Mouse (Mus musculus) forebrain, embryonic 16.5 days (tissue): Measurements from ENCODE around the gene Set. TPM values are rescaled to one million over a fixed set of nuclear protein-coding genes. Genes with fewer than 3 reads are reported as not detected.

ENCODE experiments used
- ATAC-seq: fragments of 200-750 bp; cut with Nextera tagmentation; 2 replicates; pipeline ENCODE4 v1.8.0; 2017; ENCODE audit warnings: mild to moderate bottlenecking, moderate library complexity
- H3K27ac ChIP-seq: fragments of 300-500 bp; sonication (generic); 2 replicates; pipeline ENCODE4 v1.5.1; 2014; ENCODE audit warnings: low read length, control low read depth
- H3K27me3 ChIP-seq: fragments of 300-500 bp; sonication (generic); replicated peaks from 2 replicates; pipeline ENCODE4 v1.6.1; 2014; ENCODE audit warnings: low read length; ENCODE audit not compliant: control insufficient read depth, insufficient read depth
- H3K36me3 ChIP-seq: fragments of 300-500 bp; sonication (generic); 2 replicates; pipeline ENCODE4 v1.6.1; 2014; ENCODE audit not compliant: control insufficient read depth, insufficient read depth
- H3K4me1 ChIP-seq: fragments of 300-500 bp; sonication (generic); replicated peaks from 2 replicates; pipeline ENCODE4 v1.6.1; 2014; ENCODE audit warnings: low read length; ENCODE audit not compliant: control insufficient read depth, insufficient read depth
- H3K4me2 ChIP-seq: fragments of 300-500 bp; sonication (generic); 2 replicates; pipeline ENCODE4 v1.6.1; 2014; ENCODE audit warnings: mild to moderate bottlenecking, low read length, control low read depth
- H3K4me3 ChIP-seq: fragments of 300-500 bp; sonication (generic); replicated peaks from 2 replicates; pipeline ENCODE4 v1.5.1; 2014; ENCODE audit warnings: mild to moderate bottlenecking, low read length, control low read depth
- H3K9ac ChIP-seq: fragments of 300-500 bp; sonication (generic); replicated peaks from 2 replicates; pipeline ENCODE4 v1.6.1; 2014; ENCODE audit warnings: low read depth, low read length, control low read depth
- H3K9me3 ChIP-seq: fragments of 300-500 bp; sonication (generic); 2 replicates; pipeline ENCODE4 v1.6.1; 2016; ENCODE audit warnings: low read length; ENCODE audit not compliant: control insufficient read depth
- WGBS: fragments of 180-500 bp; shearing (Covaris S2); extraction: QIAGEN DNeasy Blood & Tissue Kit; methylation state at CpG from one replicate; pipeline ENCODE4 v1.1.7; 2014; 5-methylcytosine and 5-hydroxymethylcytosine counted together
- polyA plus RNA-seq: library from polyadenylated mRNA; unstranded; fragments of >200 nt; fragmentation: Nextera tagmentation; extraction: Ambion mirVana; gene quantifications from 2 replicates; pipeline ENCODE4 v1.2.1, GENCODE M21; 2015

Set gene
- polyA plus RNA-seq, 1 experiment from 2014 or later: 407 TPM

DNA sequence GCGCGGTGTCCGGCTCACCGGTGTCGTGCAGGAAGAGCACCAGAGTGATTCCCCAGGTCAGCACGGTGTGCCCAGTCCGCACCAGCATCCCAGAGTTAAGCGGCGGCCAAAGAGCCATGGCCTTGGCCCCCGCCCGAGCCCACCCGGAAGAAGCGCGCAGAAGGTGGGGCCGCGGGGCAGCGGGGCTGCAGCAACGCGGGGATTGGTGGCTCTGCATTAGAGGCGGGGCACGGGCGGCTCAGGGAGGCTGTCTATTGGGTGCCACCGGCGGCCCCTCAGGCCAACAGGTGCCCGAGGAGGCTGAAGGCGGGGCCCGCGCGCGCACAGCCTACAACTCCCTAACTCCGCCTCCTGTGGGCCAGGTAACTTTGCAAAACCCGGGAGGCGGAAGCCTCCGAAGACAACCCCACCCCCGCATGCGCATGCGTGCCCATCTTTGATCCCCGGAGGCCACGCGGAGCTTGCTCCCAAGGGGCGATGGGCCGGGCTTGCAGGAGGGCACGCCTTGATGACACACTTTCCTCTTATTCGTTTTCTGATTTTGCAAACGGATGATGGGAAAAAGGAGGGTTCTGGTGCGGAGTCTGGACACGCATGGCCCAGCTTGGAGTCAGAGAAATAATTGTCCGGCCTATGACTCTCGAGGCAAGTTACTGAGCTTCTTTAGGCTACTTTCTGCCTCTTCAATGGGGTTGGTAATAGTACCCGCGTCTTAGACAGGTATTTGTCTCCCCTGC is 36.5 kb downstream of the Set start, which contains the start of gene Zdhhc12:
Zdhhc12 (minus strand) TSS at position 178 of the 737 bp plus-strand sequence.
- ATAC-seq: peak; percentile 97
- Histone ChIP-seq H3K9me3 (no peaks in the 10 kb centered on the region), H3K27ac (peak within 1 kb of the TSS; percentile 41), H3K9ac (peak within 1 kb of the TSS; percentile 67), H3K4me2 (peak within 1 kb of the TSS; percentile 97), H3K27me3 (no peaks in the 10 kb centered on the region), H3K4me1 (peaks cover 19% of the 10 kb centered on the region), H3K4me3 (peak within 1 kb of the TSS; percentile 70), H3K36me3 (no peaks in the 10 kb centered on the region)
- whole genome bisulfite sequencing: under 1% methylated on average over 51 of the region's 51 CpGs

DNA sequence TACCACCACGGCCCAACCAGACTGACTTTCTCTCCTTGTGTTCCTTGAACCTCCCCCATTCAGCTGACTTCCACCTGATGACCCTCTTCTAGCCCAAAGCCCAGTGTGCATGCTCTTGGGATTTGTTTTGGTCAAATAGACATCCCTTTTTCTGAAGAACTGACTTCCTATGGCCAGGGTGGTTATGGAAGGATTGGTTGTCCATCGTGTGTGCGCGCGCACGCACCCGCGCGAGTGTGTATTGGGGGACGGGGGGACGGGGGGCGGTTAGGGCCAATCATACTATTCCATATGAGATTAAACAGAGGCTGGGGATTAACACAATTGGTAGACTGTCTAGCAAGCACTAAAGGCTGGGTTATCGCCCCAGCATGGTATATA is 37.0 kb downstream of the Set start:
- H3K4me1 ChIP-seq: peaks cover 19% of the 10 kb centered on the region
- H3K27ac ChIP-seq: peak overlapping the region; percentile 25
- no peaks in the 10 kb centered on the region for H3K27me3 ChIP-seq
- H3K9me3 ChIP-seq: no peaks in the 10 kb centered on the region
- peak overlapping the region; percentile 67 for H3K9ac ChIP-seq
- H3K36me3 ChIP-seq: peaks cover 2% of the 10 kb centered on the region; the same call in 1 of the 2 replicates
- H3K4me2 ChIP-seq: peak overlapping the region; percentile 97
- 2% methylated on average over 13 of the region's 13 CpGs for WGBS
- no peak for ATAC-seq
- H3K4me3 ChIP-seq: peak overlapping the region; percentile 70

DNA sequence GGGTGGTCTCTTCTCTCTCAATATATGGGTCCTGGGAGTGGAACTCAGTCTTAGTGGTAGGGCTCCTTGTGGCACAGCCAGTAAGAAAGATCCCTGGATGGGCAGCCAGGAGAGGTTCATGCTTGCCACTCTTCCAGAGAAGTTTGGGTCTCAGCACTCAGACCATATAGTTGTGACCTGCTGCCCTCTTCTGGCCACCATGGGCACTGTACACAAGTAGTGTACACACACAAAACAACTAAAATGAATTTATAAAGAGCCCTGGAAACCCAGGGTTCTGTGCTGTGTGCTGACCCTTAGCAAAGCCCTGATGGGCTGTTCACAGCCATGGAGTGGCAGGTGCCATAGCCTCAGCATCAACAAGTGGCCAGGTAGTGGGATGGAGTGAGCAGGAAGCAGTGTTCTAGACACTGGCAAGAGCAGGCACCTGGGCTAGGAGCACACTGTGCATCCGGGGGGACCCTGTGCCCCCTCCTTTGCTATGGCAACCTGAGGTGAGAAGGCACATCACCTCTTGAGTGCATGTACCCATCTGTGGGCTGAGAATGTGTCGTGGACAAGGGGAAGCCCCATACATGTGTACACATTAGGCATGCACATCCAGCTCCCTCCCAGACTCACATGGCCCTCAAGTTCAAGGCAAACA is 38.8 kb downstream of the Set start:
- WGBS: 85% methylated on average over 2 of the region's 2 CpGs
- Histone ChIP-seq H3K9me3 (no peaks in the 10 kb centered on the region), H3K9ac (no peak overlapping the region), H3K4me3 (no peak overlapping the region), H3K27ac (no peak overlapping the region), H3K4me2 (no peak overlapping the region), H3K36me3 (peaks cover 11% of the 10 kb centered on the region), H3K4me1 (peaks cover 19% of the 10 kb centered on the region), H3K27me3 (no peaks in the 10 kb centered on the region)
- ATAC-seq: no peak

DNA sequence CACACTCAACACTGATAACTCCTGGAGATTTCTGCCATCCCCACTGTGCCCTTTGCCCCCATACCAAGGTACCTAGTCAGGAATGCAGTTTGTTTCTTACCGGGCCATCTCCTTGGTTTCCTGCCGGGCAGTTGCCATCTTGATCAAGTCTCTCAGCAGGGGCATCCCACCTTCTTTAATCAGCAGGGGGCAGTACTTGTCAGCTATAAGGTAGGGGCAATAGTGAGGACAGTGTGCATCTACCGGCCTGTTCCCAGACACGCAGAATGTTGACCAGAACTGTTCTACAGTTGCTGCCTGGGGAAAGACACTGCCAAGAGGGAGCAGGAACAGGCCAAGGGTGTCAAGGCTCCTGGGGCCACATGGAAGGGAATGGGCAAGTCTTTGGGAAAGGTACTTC is 43.0 kb downstream of the Set start:
- H3K4me3 ChIP-seq: no peak overlapping the region
- no peak for ATAC-seq
- no peaks in the 10 kb centered on the region for H3K27me3 ChIP-seq
- no peak overlapping the region for H3K4me2 ChIP-seq
- 78% methylated on average over 4 of the region's 4 CpGs for WGBS
- no peak overlapping the region for H3K27ac ChIP-seq
- no peak overlapping the region for H3K9ac ChIP-seq
- no peaks in the 10 kb centered on the region; the same call in 1 of the 2 replicates for H3K4me1 ChIP-seq
- H3K9me3 ChIP-seq: no peaks in the 10 kb centered on the region
- H3K36me3 ChIP-seq: peaks cover 33% of the 10 kb centered on the region

GRCm38 (mm10) chr2:30106364-30106763 is 49.2 kb downstream of the Set start:
- Histone ChIP-seq H3K27me3 (no peaks in the 10 kb centered on the region), H3K9me3 (no peaks in the 10 kb centered on the region), H3K4me3 (no peak overlapping the region), H3K36me3 (peaks cover 30% of the 10 kb centered on the region), H3K27ac (no peak overlapping the region), H3K4me1 (no peaks in the 10 kb centered on the region), H3K4me2 (no peak overlapping the region), H3K9ac (no peak overlapping the region)
- no peak for ATAC-seq

- H3K9ac ChIP-seq: no peak overlapping the region
- H3K9me3 ChIP-seq: no peaks in the 10 kb centered on the region
- H3K4me1 ChIP-seq: no peaks in the 10 kb centered on the region
- H3K4me3 ChIP-seq: no peak overlapping the region
- H3K36me3 ChIP-seq: peaks cover 28% of the 10 kb centered on the region
- 98% methylated on average over 5 of the region's 5 CpGs for WGBS
- no peak for ATAC-seq
- H3K27me3 ChIP-seq: no peaks in the 10 kb centered on the region
- H3K4me2 ChIP-seq: no peak overlapping the region
- no peak overlapping the region for H3K27ac ChIP-seq
These were observed 50.5 kb downstream of the Set start for GRCm38 (mm10) chr2:30107646-30108045.

DNA sequence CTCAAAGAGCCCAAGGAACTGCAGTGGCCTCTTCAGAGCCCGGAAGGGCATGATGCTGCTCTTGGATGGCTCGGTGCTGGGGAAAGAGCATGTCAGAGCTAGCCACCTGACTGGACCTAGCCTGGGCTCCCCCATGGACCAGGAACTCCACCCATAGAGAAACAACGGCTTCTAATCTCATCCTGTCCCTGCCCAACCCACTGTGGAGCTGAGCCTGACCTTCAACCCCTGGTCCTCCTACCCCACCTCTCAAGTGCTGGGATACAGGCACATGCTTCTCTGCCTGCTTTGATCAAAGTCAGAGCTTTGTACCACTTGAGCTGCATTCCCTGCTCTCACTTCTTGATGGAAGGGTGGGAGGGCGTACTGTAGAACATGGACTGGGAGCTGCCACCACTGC is 51.1 kb downstream of the Set start:
- no peak overlapping the region for H3K27ac ChIP-seq
- no peaks in the 10 kb centered on the region for H3K4me1 ChIP-seq
- H3K36me3 ChIP-seq: peaks cover 26% of the 10 kb centered on the region
- no peak overlapping the region for H3K4me2 ChIP-seq
- H3K4me3 ChIP-seq: no peak overlapping the region
- no peaks in the 10 kb centered on the region for H3K9me3 ChIP-seq
- H3K9ac ChIP-seq: no peak overlapping the region
- WGBS: 94% methylated on average over 4 of the region's 4 CpGs
- ATAC-seq: no peak
- no peaks in the 10 kb centered on the region for H3K27me3 ChIP-seq

GRCm38 (mm10) chr2:30111500-30111899 is 54.3 kb downstream of the Set start:
- no peak overlapping the region for H3K4me3 ChIP-seq
- no peak for ATAC-seq
- no peak overlapping the region for H3K9ac ChIP-seq
- H3K4me2 ChIP-seq: no peak overlapping the region
- peaks cover 17% of the 10 kb centered on the region for H3K36me3 ChIP-seq
- no peak overlapping the region for H3K27ac ChIP-seq
- H3K27me3 ChIP-seq: no peaks in the 10 kb centered on the region
- no peaks in the 10 kb centered on the region for H3K9me3 ChIP-seq
- H3K4me1 ChIP-seq: no peaks in the 10 kb centered on the region
- 92% methylated on average over 2 of the region's 2 CpGs for WGBS

DNA sequence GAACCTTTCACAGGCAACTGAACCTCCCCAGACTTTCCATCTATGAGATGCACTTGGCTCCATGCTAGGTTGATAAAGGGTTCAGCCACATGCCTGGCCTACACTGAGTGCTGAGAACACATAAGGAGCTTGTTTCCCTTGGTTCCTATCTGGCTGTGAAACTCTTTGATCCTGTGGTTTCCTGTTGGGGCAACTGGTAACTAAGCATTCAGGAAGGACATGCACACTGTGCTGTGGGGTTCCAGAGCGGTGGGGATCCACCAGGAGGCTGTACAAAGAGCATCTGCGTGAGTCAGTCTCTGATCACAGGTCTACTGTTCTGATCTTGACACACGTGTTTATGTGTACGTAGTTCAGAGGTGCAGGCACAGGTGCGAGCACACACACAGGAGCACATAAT is 55.4 kb downstream of the Set start:
- Histone ChIP-seq H3K9me3 (no peaks in the 10 kb centered on the region), H3K9ac (no peak overlapping the region), H3K4me3 (no peak overlapping the region), H3K27ac (no peak overlapping the region), H3K36me3 (peaks cover 17% of the 10 kb centered on the region), H3K4me1 (no peaks in the 10 kb centered on the region), H3K4me2 (no peak overlapping the region), H3K27me3 (no peaks in the 10 kb centered on the region)
- no peak for ATAC-seq
- WGBS: 94% methylated on average over 5 of the region's 5 CpGs
